Mouse (Mus musculus) MEL (cell line): Measurements from ENCODE around the gene Atp13a4. TPM values are rescaled to one million over a fixed set of nuclear protein-coding genes. Genes with fewer than 3 reads are reported as not detected.

ENCODE experiments used
- DNase-seq: peaks from one replicate; pipeline ENCODE4 v3.0.0; 2011; ENCODE audit warnings: low read depth, low spot score
- H3K27ac ChIP-seq: 2 replicates; pipeline ENCODE4 v1.5.1; 2012; ENCODE audit warnings: low read depth, mild to moderate bottlenecking, control low read depth, low read length, moderate library complexity; ENCODE audit not compliant: control insufficient read depth
- H3K27me3 ChIP-seq, 2 experiments: fragments of 150-350 bp in 1 of 2; sonication (generic) in 1 of 2; 2 replicates each; pipeline ENCODE4 v1.6.1; 2012; ENCODE audit warnings: low read length in 2 of 2, mild to moderate bottlenecking in 2 of 2, improper control_type of control experiment in 1 of 2, moderate library complexity in 1 of 2; ENCODE audit not compliant: insufficient read depth in 2 of 2, control insufficient read depth in 1 of 2
- H3K36me3 ChIP-seq, 2 experiments: 2 replicates each; pipeline ENCODE4 v1.6.1; 2012 to 2014; ENCODE audit warnings: low read length in 2 of 2, improper control_type of control experiment in 1 of 2, inconsistent platforms in 1 of 2, mild to moderate bottlenecking in 1 of 2; ENCODE audit not compliant: insufficient read depth in 2 of 2, control insufficient read depth in 1 of 2
- H3K4me1 ChIP-seq, 2 experiments: fragments of 150-350 bp in 1 of 2; sonication (generic) in 1 of 2; 2 replicates each; pipeline ENCODE4 v1.6.1; 2012; ENCODE audit warnings: low read length in 2 of 2, improper control_type of control experiment in 1 of 2, mild to moderate bottlenecking in 1 of 2; ENCODE audit not compliant: insufficient read depth in 2 of 2, control insufficient read depth in 1 of 2
- H3K4me3 ChIP-seq, 2 experiments: fragments of 150-350 bp in 1 of 2; sonication (generic) in 1 of 2; 2 replicates each; pipeline ENCODE4 v1.5.1; 2012; ENCODE audit warnings: low read depth in 2 of 2, low read length in 2 of 2, mild to moderate bottlenecking in 2 of 2, moderate library complexity in 2 of 2, control low read depth in 1 of 2, improper control_type of control experiment in 1 of 2; ENCODE audit not compliant: control insufficient read depth in 1 of 2, insufficient read depth in 1 of 2
- H3K79me2 ChIP-seq: 2 replicates; pipeline ENCODE4 v1.6.1; 2012; ENCODE audit warnings: mild to moderate bottlenecking, low read length, moderate library complexity; ENCODE audit not compliant: control insufficient read depth, poor library complexity, insufficient read depth
- H3K9ac ChIP-seq: 2 replicates; pipeline ENCODE4 v1.6.1; 2012; ENCODE audit warnings: low read depth, mild to moderate bottlenecking, control low read depth, low read length, moderate library complexity; ENCODE audit not compliant: control insufficient read depth, poor library complexity, severe bottlenecking
- H3K9me3 ChIP-seq: fragments of 150-350 bp; sonication (generic); replicated peaks from 2 replicates; pipeline ENCODE4 v1.6.1; 2012; ENCODE audit warnings: mild to moderate bottlenecking, low read length, improper control_type of control experiment, moderate library complexity; ENCODE audit not compliant: insufficient read depth
- BHLHE40 ChIP-seq: IDR thresholded peaks from 2 replicates; pipeline ENCODE4 v1.6.1; 2012; ENCODE audit warnings: low read depth, mild to moderate bottlenecking, inconsistent platforms, low read length, improper control_type of control experiment, borderline replicate concordance
- CHD1 ChIP-seq: IDR thresholded peaks from 2 replicates; pipeline ENCODE4 v1.6.1; 2012; ENCODE audit warnings: low read depth, mild to moderate bottlenecking, inconsistent platforms, low read length, improper control_type of control experiment
- CHD2 ChIP-seq: IDR thresholded peaks from 2 replicates; pipeline ENCODE4 v1.6.1; 2011; ENCODE audit warnings: low read length, improper control_type of control experiment
- CTCF ChIP-seq, 3 experiments: IDR thresholded peaks in 2 of 3; conservative IDR thresholded peaks in 1 of 3; 2 replicates each; pipeline ENCODE4 v1.5.1; 2011 to 2012; ENCODE audit warnings: low read length in 3 of 3, low read depth in 2 of 3, mild to moderate bottlenecking in 2 of 3, improper control_type of control experiment in 1 of 3, inconsistent platforms in 1 of 3, mixed read lengths in 1 of 3, moderate library complexity in 1 of 3; ENCODE audit not compliant: control insufficient read depth in 1 of 3, insufficient read depth in 1 of 3, poor library complexity in 1 of 3, severe bottlenecking in 1 of 3
- E2F4 ChIP-seq: IDR thresholded peaks from 2 replicates; pipeline ENCODE4 v1.6.1; 2011; ENCODE audit warnings: low read depth, low read length, improper control_type of control experiment, borderline replicate concordance
- GABPA ChIP-seq: IDR thresholded peaks from 2 replicates; pipeline ENCODE4 v1.6.1; 2012; ENCODE audit warnings: low read depth, mild to moderate bottlenecking, inconsistent platforms, low read length, improper control_type of control experiment, moderate library complexity
- KAT2A ChIP-seq: conservative IDR thresholded peaks from 2 replicates; pipeline ENCODE4 v1.6.1; 2012; ENCODE audit warnings: low read depth, low read length, improper control_type of control experiment, inconsistent platforms
- MAFK ChIP-seq: IDR thresholded peaks from 2 replicates; pipeline ENCODE4 v1.6.1; 2011; ENCODE audit warnings: low read depth, mild to moderate bottlenecking, low read length, improper control_type of control experiment, borderline replicate concordance
- MAX ChIP-seq: IDR thresholded peaks from 2 replicates; pipeline ENCODE4 v1.6.1; 2011; ENCODE audit warnings: low read length, improper control_type of control experiment
- MAZ ChIP-seq: IDR thresholded peaks from 2 replicates; pipeline ENCODE4 v1.6.1; 2012; ENCODE audit warnings: low read depth, mild to moderate bottlenecking, inconsistent platforms, low read length, improper control_type of control experiment
- MEF2A ChIP-seq: IDR thresholded peaks from 2 replicates; pipeline ENCODE4 v1.6.1; 2014; ENCODE audit warnings: low read depth, mild to moderate bottlenecking, inconsistent platforms, low read length, improper control_type of control experiment; ENCODE audit not compliant: poor library complexity, insufficient replicate concordance, severe bottlenecking; ENCODE audit errors: extremely low read depth
- MYB ChIP-seq: IDR thresholded peaks from 2 replicates; pipeline ENCODE4 v1.6.1; 2011; ENCODE audit warnings: mild to moderate bottlenecking, low read depth, low read length, improper control_type of control experiment
- MYC ChIP-seq: IDR thresholded peaks from 2 replicates; pipeline ENCODE4 v1.6.1; 2011; ENCODE audit warnings: low read depth, mild to moderate bottlenecking, low read length, improper control_type of control experiment, moderate library complexity
- NRF1 ChIP-seq: IDR thresholded peaks from 2 replicates; pipeline ENCODE4 v1.6.1; 2014; ENCODE audit warnings: low read depth, mild to moderate bottlenecking, inconsistent platforms, low read length, improper control_type of control experiment, moderate library complexity; ENCODE audit not compliant: poor library complexity, insufficient read depth, severe bottlenecking
- POLR2A ChIP-seq, 2 experiments: IDR thresholded peaks; 2 replicates each; pipeline ENCODE4 v1.6.1; 2011 to 2012; ENCODE audit warnings: low read length in 2 of 2, mild to moderate bottlenecking in 2 of 2, control low read depth in 1 of 2, improper control_type of control experiment in 1 of 2, low read depth in 1 of 2, moderate library complexity in 1 of 2; ENCODE audit not compliant: control insufficient read depth in 1 of 2, insufficient read depth in 1 of 2, poor library complexity in 1 of 2
- POLR2AphosphoS5 ChIP-seq: IDR thresholded peaks from 2 replicates; pipeline ENCODE4 v1.6.1; 2012; ENCODE audit warnings: low read depth, borderline replicate concordance, mild to moderate bottlenecking, inconsistent platforms, low read length, moderate library complexity, mixed read lengths
- RAD21 ChIP-seq: IDR thresholded peaks from 2 replicates; pipeline ENCODE4 v1.6.1; 2011; ENCODE audit warnings: mild to moderate bottlenecking, low read depth, low read length, improper control_type of control experiment
- SMC3 ChIP-seq: IDR thresholded peaks from 2 replicates; pipeline ENCODE4 v1.6.1; 2011; ENCODE audit warnings: low read depth, low read length, improper control_type of control experiment
- TAL1 ChIP-seq: IDR thresholded peaks from 2 replicates; pipeline ENCODE4 v1.6.1; 2012; ENCODE audit warnings: mild to moderate bottlenecking, inconsistent platforms, low read length, moderate library complexity, mixed read lengths
- TBP ChIP-seq: IDR thresholded peaks from 2 replicates; pipeline ENCODE4 v1.8.0; 2011; ENCODE audit warnings: low read depth, low read length, improper control_type of control experiment
- TCF12 ChIP-seq: IDR thresholded peaks from 2 replicates; pipeline ENCODE4 v1.6.1; 2014; ENCODE audit warnings: low read depth, mild to moderate bottlenecking, inconsistent platforms, low read length, improper control_type of control experiment, moderate library complexity
- UBTF ChIP-seq: IDR thresholded peaks from 2 replicates; pipeline ENCODE4 v1.6.1; 2012; ENCODE audit warnings: low read depth, mild to moderate bottlenecking, inconsistent platforms, low read length, improper control_type of control experiment, moderate library complexity, borderline replicate concordance; ENCODE audit not compliant: insufficient read depth
- USF2 ChIP-seq, 2 experiments: IDR thresholded peaks; 2 replicates each; pipeline ENCODE4 v1.6.1; 2011 to 2012; ENCODE audit warnings: improper control_type of control experiment in 2 of 2, low read length in 2 of 2, borderline replicate concordance in 1 of 2, inconsistent platforms in 1 of 2, low read depth in 1 of 2, mild to moderate bottlenecking in 1 of 2; ENCODE audit not compliant: insufficient read depth in 1 of 2
- ZC3H11A ChIP-seq: IDR thresholded peaks from 2 replicates; pipeline ENCODE4 v1.6.1; 2012; ENCODE audit warnings: low read depth, mild to moderate bottlenecking, inconsistent platforms, low read length, improper control_type of control experiment
- ZMIZ1 ChIP-seq: IDR thresholded peaks from 2 replicates; pipeline ENCODE4 v1.6.1; 2012; ENCODE audit warnings: low read depth, mild to moderate bottlenecking, inconsistent platforms, low read length, improper control_type of control experiment, moderate library complexity
- ZNF384 ChIP-seq: IDR thresholded peaks from 2 replicates; pipeline ENCODE4 v1.6.1; 2012; ENCODE audit warnings: low read depth, mild to moderate bottlenecking, inconsistent platforms, low read length, improper control_type of control experiment
- polyA plus RNA-seq, 2 experiments: library from polyadenylated mRNA; stranded (reverse) in 1 of 2; unstranded in 1 of 2; fragments of >175 nt in 1 of 2; fragments of >200 nt in 1 of 2; gene quantifications; 2 replicates each; pipeline versions ENCODE4 v1.2.1 to v1.2.4; 2012; ENCODE audit warnings: low replicate concordance in 2 of 2, low read depth in 1 of 2; ENCODE audit not compliant: insufficient read length in 2 of 2, insufficient read depth in 1 of 2, missing spikeins in 1 of 2
- total RNA-seq: library from RNA; depleted of rRNA; stranded (reverse); fragments of 300-350 nt; gene quantifications from 2 replicates; pipeline ENCODE4 v1.2.3, GENCODE M21; 2012

The Atp13a4 gene
- total and polyA plus RNA-seq, 3 experiments = not detected

DNA sequence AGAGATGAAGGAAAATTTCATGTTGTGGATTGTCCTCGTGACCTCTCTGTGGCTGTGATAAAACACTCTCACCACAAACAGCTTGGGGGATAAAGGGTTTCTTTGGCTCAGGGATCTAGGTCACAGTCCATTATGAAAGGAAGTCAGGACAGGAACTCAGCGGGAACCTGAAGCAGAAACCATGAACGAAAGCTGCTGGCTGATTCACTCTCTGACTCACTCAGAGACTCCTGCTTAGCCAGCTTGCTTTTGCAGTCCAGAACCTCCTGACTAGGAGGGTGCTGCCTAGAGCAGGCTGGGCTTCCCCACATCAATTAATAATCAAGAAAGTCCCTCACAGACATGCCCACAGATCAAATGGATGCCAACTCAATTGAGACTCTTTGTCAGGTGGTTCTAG lies 32.2 kb downstream of the Atp13a4 start:
- no peak overlapping the region for H3K4me3 ChIP-seq
- no peak for TF ChIP-seq ZC3H11A
- no peak for TF ChIP-seq TBP
- TF ChIP-seq MAZ = no peak
- TF ChIP-seq GABPA = no peak

DNA sequence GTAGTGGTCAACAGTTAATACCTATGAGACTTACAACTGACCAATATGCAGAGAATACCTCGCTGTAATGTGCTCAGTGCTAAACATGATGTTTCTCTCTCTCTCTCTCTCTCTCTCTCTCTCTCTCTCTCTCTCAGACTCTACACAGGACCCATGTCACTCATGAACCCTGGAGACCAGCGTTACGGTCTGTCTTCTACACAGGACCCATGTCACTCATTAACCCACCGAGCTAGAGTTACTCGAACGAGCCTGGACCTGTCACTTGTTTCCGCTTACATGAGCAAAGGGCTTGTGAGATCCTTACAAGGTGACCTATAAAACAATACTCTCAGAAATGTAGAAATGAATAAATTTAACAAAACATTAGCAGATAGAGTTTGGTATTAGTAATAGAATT lies 33.9 kb downstream of the Atp13a4 start:
- H3K9ac ChIP-seq = no peak overlapping the region
- H3K36me3 ChIP-seq = no peaks in the 10 kb centered on the region
- H3K79me2 ChIP-seq = no peaks in the 10 kb centered on the region
- no peaks in the 10 kb centered on the region for H3K27me3 ChIP-seq
- DNase-seq = no peak
- no peaks in the 10 kb centered on the region for H3K9me3 ChIP-seq
- 0 out of 4 replicates have a peak, but pooled peaks cover 0 to 3% of the 10 kb centered on the region in 2 experiments for H3K4me1 ChIP-seq
- H3K4me3 ChIP-seq = no peak overlapping the region
- H3K27ac ChIP-seq = no peak overlapping the region
- no peak for TF ChIP-seq MYC
- TF ChIP-seq POLR2AphosphoS5 = no peak
- no peak for TF ChIP-seq POLR2A (IDR thresholded peaks at IDR 0.05; ENCODE audit: control insufficient read depth in 1 of 2, insufficient read depth in 1 of 2, low read depth in 1 of 2, low read length in 2 of 2, poor library complexity in 1 of 2)
- no peak for TF ChIP-seq ZC3H11A
- TF ChIP-seq E2F4 = no peak
- no peak for TF ChIP-seq ZNF384
- TF ChIP-seq RAD21 = no peak
- TF ChIP-seq GABPA = no peak
- no peak for TF ChIP-seq SMC3
- no peak for TF ChIP-seq TCF12

More for the DNA sequence above, 32.2 kb downstream of the Atp13a4 start:
- no peaks in the 10 kb centered on the region for H3K36me3 ChIP-seq
- H3K9me3 ChIP-seq = no peaks in the 10 kb centered on the region
- DNase-seq = no peak
- no peak overlapping the region for H3K27ac ChIP-seq
- 0 out of 4 replicates have a peak, but pooled peaks cover 0 to 3% of the 10 kb centered on the region in 2 experiments for H3K4me1 ChIP-seq
- no peaks in the 10 kb centered on the region for H3K27me3 ChIP-seq
- H3K9ac ChIP-seq = no peak overlapping the region
- no peaks in the 10 kb centered on the region for H3K79me2 ChIP-seq

DNA sequence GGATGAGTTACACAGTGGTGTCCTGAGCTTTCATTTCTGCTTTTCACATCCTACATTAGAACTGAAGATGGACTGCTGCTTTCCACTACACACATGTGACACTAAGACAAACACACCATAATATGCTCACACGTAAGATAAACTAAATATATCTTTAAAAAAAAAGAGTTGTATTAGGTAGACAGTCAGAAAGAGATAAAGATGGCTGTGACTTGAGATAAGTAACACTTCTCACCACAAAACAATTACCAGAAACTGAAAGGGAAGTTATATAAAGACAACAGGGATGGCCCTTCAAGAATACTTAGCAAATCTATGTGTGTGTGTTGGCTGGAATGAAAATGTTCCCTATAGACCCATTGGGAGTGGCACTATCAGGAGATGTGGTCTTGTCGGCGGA lies 34.8 kb downstream of the Atp13a4 start:
- H3K4me1 ChIP-seq = 0 out of 4 replicates have a peak, but pooled peaks cover 0 to 3% of the 10 kb centered on the region in 2 experiments
- H3K79me2 ChIP-seq = no peaks in the 10 kb centered on the region
- DNase-seq = peak; percentile 30
- H3K4me3 ChIP-seq = no peak overlapping the region
- H3K36me3 ChIP-seq = no peaks in the 10 kb centered on the region
- no peak overlapping the region for H3K9ac ChIP-seq
- H3K9me3 ChIP-seq = no peaks in the 10 kb centered on the region
- H3K27ac ChIP-seq = no peak overlapping the region
- H3K27me3 ChIP-seq = no peaks in the 10 kb centered on the region
- TF ChIP-seq MYB (no peak), POLR2A (IDR thresholded peaks at IDR 0.05; ENCODE audit: control insufficient read depth in 1 of 2, insufficient read depth in 1 of 2, low read depth in 1 of 2, low read length in 2 of 2, poor library complexity in 1 of 2) (no peak), MAFK (no peak), CHD1 (no peak), KAT2A (no peak), CTCF (IDR thresholded peaks at IDR 0.05 in 2 of 3, conservative IDR thresholded peaks at IDR 0.05 in 1 of 3; ENCODE audit: control insufficient read depth in 1 of 3, insufficient read depth in 1 of 3, low read depth in 2 of 3, low read length in 3 of 3, poor library complexity in 1 of 3, severe bottlenecking in 1 of 3) (no peak), UBTF (no peak), USF2 (IDR thresholded peaks at IDR 0.05; ENCODE audit: borderline replicate concordance in 1 of 2, insufficient read depth in 1 of 2, low read depth in 1 of 2, low read length in 2 of 2) (no peak), BHLHE40 (no peak), ZC3H11A (no peak), NRF1 (no peak), MAX (no peak), MEF2A (peak; percentile 63; the same call in 1 of the 2 replicates), ZMIZ1 (no peak), TAL1 (peak; percentile 26), CHD2 (no peak)
